Mouse (Mus musculus) CD8-positive naive resting alpha-beta T cell, adult 2 months (primary cell): ENCODE results near the gene Armc3.
A peak's percentile ranks its signal among the peaks of the same experiment; 100 is the strongest.
"Not testable (repeated sequence)": the region's sequence is repeated elsewhere in the genome, so short reads cannot be mapped to it uniquely, and the experiment has no call there.

ENCODE experiments used
- DNase-seq, 2 experiments: peaks; one replicate each; pipeline ENCODE4 v3.0.0; 2022; ENCODE audit warnings: low read depth in 2 of 2, low spot score in 2 of 2

Armc3 gene

DNA sequence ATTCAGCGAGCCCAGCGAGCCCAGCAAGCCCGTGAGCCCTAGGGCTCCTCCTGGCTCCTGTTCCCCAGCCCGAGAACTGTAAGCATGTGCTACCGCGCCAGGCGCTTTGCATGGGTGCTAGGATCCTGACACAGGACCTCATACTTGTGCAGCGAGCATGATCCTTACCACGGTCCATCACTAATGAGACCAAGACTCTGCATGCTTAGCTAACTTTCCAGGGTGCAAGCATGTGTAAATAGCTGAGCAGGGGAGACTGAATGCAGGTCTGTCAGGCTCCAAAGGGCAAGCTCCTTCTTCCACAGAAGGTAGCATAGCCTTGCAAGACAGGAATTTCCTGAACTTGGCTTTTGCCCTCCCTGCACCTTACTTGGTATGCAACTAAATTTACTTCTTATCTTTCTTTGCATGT, 71.6 kb downstream of the Armc3 start:
- no peak for DNase-seq

DNA sequence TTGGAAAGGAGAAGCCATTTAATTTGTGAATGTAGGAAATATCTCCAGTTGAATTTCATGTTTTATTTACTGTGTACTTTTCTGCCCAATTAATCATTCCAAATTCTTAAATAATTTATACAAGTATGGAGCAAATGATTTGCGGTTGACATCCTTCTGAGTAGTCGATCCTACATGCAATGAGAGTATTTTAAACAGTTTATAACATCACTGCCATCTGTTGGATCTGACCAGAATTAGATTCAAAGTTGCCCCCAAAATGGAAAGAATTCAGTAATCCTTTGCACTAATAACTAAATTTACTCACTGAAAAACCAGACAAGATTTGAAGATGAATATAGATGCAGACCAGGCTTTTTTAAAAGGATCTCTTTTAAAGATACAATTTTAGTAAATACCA, 75.5 kb downstream of the Armc3 start:
- DNase-seq, result no peak

DNA sequence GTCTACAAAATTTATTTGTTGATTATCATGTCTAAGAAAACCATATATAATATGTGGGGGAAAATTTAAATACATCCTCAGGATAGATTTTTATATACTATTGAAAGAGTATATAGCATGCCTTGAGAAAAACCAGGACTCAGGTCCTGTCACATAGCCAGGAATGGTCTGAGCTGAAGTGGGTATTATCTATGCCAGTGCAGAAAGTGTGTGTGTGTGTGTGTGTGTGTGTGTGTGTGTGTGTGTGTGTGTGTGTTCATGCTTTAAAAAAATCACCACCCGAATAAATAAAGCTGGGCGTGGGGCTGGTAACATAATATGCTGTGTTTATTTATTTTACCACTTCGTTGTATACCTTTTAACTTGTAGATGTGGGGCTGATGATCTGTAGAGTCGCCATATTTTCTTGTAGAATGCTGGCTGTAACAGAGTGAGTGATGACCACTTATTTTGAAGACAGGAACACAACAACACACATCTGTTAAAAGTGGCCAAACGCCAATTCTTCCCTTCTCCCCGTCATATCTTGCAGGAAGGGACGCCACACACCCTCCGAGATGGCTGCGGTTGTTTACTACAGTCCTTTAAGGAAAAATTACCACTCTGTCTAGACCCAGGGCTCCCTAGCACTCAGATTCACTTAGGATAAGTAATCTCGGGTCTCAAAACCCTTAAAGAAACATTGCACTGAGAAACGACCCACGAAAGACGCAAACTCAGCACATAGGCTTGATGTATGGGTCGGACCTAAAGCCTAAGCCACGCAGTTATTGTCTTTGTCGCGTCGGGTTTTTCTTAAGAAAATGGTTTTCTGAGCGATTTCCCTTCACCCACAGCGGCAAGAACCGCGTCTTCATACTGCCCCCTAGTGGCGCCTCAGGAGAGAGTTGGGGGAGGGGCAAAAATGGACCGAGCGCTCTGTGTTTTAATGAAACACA, 76.8 kb downstream of the Armc3 start:
- peak; percentile 78 to 85 for DNase-seq

DNA sequence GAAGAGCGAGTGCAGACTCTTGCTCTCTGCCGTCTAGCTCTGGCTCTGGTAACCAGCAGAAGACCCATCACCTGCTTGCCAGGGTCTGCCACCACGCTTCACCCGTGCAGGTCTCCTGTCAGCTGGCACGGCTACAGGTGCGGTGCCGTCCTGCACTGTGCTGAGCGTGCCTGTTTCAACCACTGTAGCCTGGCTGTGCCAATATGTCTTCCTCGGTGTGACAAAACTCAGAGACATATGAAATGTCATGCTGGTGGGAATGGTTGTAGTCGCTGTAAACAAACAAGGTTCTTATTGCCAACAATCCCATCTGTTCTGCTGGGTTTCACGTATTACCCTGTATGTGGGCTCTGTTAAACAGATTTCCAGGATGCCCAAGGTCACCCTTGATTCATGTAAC, 81.2 kb downstream of the Armc3 start:
- no peak for DNase-seq

DNA sequence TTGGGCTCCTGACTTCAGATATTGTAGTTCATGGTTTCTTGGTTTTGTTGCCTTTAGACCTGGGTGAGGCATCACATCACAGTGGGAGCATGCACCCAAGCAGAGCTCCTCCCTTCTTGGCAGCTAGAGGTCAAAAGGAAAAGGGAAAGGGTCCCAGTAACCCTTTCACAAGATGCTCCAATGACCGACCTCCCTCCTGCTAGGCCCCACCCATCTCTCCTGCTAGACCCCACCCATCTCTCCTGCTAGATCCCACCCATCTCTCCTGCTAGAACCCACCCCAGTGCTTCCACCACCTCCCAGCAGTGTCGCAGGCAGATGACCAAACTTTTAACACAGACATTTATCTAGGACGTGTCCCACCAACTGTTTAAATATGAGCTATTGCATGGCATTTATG, 93.3 kb downstream of the Armc3 start:
- no peak for DNase-seq

DNA sequence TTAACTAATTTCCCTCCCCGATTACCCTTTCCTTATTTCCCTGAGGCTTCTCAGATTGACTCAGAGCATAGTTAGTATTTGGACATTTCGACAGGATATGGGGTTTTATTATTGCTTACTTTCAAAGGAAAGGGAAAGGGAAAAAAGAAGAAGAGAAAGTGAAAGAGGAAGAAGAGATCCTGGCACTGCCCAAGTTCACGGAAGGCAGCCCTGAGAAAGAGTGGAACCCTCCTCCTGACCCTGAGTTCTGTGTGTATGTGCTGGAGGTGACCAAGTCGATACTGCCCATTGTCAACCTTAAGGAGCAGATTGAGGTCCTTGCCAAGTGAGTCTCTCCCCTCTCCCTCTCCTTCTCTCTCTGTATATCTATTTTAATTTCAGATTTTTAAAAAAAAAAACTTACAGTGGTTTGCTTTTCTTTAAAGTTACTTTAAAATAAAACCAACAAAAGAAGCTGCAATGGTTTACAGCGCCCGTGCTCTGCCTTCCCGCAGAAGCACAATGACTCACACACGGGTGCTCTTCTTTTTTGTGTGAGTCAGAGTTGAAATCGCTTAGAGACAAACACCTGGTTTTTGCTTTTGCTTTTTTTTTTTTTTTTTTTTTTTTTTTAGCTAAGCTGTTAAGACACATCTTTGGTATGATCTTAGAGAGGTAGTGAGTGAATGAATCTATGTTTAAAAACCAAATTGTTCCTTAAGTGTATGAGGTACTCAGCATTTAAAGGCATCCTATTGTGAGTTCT, 101.4 kb downstream of the Armc3 start:
- DNase-seq, result no peak

DNA sequence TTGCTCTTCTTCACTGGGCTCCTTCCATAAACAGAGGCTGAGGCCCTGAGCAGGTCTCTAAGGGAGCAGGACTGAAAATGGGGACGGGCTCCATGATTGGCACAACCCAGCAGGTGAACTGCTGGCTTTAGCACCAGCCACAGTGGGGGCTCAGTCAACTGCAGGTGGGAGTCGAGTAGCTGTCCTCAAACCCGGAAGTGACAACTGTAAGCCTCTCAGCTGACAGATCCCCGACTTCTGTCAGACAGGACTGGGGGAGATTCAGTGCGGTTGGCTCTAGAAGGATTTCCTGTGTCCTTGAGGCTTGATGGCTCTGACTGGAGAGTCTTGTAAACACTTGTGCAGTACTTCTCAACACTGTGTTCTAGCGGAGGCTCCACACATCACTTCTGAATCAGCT, 102.1 kb downstream of the Armc3 start:
- peak; percentile 41 to 50 for DNase-seq

DNA sequence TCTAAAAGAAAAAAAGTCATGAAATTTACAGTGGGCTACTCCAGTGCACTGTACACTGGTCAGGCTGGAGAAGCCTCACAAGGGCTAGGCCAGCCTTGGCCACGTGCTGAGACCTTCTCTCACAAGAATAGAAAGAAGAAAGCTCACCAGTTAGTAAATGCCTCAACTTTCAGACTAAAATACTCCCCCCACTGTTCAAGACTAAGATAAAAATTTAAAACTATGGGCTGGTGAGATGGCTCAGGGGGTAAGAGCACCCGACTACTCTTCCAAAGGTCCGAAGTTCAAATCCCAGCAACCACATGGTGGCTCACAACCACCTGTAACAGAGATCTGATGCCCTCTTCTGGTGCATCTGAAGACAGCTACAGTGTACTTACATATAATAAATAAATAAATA, 104.0 kb downstream of the Armc3 start:
- DNase-seq, result not testable (repeated sequence)

DNA sequence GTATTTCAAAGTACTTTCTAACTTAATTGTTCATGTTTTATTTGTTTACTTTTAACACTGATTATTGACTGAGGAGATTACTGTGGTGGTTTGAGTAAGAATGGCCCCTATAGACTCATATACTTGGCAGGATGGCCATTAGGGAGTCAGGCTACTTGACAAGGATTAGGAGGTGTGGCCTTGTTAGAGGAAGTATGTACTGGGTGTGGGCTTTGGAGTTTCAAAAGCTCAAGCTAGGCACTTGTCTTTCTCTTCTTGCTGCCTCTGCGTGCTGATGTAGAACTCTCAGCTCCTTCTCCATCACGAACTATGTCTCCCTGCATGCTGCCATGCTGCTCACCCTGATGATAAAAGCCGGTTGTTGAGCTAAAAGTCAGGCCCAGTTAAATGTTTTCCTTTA, 111.4 kb downstream of the Armc3 start:
- DNase-seq, result no peak

DNA sequence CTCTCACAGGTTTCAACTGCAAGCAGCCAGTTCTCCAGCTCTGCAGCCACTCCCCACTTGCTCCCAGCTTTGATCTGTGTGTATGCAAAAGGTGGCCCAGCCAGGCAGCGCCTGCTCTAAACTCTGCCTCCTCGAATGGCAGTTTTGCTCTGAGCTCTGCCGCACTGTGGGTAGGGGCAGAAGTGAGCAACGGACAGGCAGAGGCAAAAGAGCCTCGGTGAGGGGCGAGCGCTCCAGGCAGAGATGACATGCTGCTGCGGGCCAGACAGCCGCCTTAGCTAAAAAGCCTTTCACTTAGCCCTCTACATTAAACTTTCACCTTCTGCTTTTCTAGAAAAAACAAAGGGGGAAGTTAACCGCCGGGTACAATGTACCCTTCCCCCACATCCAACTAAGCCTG, 117.0 kb downstream of the Armc3 start:
- DNase-seq, result no peak

DNA sequence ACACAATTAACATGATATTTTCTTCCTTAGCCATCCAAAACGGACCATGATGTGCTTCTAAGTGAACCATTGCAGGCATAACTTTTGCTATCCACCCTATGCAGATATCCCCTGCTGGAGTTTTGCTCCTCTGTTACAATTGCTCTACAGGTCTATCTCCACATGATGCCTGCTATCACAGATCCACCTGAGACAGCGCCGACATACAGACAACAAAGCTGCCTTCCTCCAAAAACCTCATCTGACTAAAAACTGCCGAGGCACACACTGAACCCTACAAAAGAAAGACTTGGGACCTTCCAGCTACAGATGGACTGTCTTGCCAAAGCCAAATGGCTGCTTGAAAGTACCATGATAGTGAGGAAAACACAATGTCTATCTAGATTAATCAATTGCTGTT, 117.6 kb downstream of the Armc3 start:
- no peak for DNase-seq

DNA sequence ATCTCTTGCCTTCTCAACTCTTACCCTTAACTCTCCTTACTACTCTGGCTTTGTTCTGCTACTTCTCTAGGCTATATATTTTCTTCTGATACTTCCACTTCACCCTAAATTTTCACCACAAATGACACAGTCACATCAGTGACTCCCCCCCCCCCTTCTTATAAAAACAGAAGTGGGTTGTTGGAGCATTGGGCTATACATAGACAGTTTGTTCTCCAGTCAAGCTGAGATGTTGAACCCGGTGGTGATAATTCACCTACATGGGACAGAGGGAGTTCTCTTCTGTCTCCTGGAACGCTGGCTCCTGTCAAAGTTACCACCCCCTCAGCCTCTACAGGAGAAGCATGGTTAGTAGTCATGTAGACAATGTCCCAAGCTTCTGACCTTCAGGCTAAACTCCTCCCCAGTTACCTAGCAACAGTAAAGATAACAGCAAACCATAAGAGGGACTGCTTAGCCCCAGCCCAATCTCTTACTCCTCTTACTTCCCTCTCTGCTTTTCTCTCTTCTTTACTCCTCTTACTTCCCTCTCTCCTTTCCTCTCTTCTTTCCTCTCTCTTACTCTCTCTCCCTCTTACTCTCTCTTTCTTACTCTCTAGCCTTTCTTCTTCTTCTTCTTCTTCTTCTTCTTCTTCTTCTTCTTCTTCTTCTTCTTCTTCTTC, 118.2 kb downstream of the Armc3 start:
- not testable (repeated sequence) for DNase-seq

DNA sequence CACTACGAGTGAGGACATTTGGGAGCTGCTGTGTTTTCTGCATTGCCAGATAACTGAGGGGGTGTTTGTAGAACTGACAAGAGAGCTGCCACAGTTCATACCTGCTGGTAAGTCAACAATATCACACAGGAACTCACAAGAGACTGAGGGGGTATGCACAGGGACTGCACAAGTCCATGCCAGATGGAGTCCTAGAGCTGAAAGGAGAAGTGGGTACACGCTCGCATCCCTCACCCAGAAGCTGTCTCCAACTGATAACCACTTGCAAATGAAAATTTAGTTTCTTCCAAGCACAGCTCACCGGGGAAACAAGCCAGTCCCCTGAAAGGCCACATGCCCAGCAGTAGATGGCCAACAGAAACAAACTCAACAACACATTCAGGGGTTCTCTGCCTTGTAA, 119.4 kb downstream of the Armc3 start:
- DNase-seq, result no peak

DNA sequence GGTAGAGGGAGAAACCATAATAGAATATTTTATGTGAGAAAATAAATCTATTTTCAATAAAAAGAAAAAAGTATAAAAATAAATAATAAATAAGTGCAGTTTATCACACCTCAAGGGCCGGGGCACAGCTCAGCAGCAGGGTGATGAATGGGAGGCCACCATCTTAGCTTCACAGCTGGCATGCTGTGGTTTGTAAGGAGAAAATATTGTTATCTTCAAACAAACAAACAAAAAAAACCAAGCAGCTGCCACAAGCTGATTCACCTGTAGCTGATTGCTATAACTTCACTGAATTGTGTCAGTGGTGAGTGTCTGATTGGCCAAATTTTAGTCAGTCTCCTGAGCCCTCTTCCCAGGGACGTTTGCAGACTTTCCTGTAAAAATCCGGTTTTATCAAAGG, 120.2 kb downstream of the Armc3 start:
- DNase-seq, result no peak

DNA sequence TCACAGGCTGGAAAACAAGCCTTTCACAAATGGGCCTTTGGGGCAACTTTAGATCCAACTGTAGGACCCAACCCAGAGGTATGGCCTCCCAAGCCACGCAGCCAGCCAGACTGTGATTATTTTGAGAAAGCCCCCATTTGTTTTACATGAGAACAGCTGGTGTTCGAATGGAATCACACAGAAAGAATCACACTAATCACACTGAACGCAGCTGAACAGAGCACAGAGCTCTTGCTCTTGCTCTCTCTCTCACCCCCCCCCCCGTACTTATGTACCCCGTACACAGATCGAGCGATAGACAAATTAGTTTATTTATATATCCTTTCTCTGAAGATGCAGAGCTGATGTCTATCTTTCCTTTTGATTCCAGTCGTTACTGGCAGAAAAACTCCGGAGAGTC, 123.3 kb downstream of the Armc3 start:
- no peak for DNase-seq

DNA sequence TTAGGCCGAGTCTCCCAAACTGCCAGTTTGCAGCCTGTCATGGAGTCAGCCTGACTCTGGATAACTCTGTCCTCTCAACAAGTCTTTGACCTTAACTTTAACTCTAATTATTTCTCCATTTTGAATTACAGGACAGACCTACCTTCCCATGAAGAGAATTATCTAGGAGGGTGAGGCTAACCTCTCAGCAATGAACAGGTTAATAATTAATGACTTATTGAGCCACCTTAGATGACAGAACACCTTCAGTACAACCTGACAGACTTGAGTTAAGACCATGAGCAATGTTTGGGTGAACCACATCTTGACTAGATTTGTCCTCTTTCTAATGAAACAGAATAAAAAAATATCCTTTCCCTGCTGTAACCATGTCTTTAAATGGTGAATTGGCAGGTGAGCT, 127.3 kb downstream of the Armc3 start:
- no peak for DNase-seq

DNA sequence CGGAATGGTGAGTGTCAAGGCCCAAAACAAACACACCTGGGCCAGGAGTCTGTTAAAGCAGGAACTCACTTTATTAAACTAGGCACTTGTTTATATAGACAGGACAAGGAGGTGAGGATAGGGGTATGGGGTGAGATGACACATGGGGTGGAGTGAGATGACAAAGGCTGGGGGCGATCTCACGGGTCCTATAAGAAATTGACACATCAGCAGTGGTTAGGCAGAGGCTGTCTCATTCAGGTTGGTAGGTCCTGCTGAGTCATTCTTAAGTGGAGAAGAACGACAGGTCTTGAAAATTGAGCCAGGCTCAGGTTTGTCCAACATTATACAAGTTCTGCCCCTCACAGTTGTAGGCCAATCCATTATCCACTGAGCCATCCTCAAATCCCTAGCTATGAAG, 128.7 kb downstream of the Armc3 start:
- DNase-seq, result no peak

DNA sequence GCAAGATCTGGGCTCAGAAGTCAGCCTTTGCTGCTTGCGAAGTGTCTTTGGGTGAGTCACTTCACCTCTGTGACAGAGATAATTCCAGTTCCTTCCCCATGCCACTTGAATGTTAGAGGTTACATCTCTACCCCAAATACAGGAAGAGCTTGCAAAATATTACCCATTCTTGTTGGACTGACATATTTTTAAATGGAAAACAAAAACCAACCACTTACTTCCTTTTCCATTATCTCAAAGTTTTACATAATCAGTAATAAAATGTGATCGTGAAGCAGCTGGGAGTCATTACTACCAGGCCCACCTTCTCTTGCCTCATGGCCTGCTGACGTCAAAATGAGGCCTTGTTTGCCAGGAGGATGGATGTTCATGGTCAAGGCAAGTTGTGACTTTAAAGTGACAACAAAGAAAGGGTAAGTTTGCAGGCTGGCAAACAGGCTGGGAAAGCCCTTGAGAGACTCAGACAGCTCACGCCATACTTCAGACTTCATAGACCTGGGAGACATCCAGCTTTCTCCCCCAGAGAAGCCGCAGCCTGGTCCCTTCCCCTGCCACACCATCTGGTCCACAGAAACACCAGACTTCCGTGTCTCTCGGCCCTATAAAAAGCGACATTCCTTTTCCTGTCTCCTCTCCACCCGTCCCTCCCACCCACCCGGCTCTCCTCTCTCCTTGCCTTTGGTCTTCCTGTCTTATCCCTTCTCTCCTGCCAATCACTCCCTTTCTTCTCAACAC, 145.0 kb downstream of the Armc3 start:
- DNase-seq, result no peak

DNA sequence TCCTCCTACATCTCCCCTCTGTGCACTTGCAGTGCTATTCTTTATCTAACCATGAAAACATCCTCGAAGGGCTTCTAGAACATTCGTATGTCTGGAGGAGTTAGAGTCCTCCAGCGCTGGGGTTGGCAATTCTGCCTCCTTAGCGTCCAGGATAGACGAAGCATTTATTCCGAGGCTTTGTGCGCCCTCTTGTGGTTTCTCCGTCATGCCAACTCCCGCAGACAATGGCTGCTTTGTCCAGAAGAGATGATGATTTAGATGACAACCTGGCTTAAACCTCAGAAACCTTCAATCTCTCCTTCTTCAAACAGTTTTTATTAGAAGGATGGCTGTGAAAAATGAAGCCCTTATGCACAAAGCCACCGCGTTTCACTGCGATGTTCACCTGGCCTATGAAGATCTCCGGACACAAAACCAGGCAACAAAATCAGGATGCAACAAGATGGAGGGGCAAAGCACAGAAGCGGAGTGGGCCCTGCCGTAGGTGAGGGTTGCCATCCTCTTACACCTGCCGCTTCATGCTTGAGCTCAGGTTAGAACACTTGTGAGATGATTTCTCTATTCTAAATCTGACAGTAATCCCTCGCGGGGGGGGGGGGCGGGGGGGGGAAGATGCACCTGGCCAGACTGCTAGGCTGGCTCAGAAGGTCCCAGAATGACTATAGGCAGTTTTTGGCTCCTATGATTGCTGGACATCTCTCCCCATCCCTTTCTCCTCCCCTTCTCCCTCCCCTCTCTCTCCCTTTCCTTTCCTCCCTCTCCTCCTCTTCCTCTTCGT, 145.7 kb downstream of the Armc3 start:
- DNase-seq, result peak; percentile 70 to 78

DNA sequence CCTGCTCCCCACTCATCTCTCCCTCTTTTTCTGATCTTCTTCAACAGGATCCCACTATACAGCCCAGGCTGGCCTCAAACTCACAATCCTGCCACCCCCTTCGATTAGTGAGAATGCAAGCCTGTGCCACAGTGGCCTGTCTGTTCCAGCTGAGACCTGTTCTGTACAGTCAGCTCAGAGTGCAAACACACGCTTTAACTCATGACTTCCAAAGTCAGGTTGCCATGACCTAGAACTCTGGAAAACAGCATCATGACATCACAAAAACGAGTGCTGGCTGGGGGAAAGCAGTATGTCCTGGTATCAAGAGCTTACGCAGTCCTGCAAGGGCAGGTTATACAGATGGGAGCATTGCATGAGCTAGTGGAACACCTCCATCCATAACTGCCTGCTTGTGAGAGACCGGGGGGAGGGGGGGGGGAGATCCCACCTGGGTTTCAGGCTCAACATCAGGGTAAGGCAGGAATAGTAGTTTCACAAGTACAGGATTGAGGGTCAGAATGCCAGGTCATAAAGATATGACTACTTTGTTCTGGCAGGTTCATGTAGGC, 146.4 kb downstream of the Armc3 start:
- no peak for DNase-seq
